Mouse (Mus musculus): ENCODE data around the gene Ephb2.

The Ephb2 gene

GRCm38 (mm10) chr4:136601476-136601875 lies 234.3 kb downstream of the Ephb2 start:
- peak; percentile 64 for DNase-seq (ENCODE audit: low spot score)

GRCm38 (mm10) chr4:136600536-136600935 lies 235.3 kb downstream of the Ephb2 start:
- no peak for DNase-seq (ENCODE audit: low spot score)

GRCm38 (mm10) chr4:136599869-136600268 lies 235.9 kb downstream of the Ephb2 start:
- DNase-seq (ENCODE audit: low spot score), result no peak

- DNase-seq (ENCODE audit: low spot score), result no peak
Measured at GRCm38 (mm10) chr4:136598268-136598876, 237.4 kb downstream of the Ephb2 start.

Data from urinary bladder, postnatal 14 days (tissue).